In genomic region chr9:75434172-75434793, GRCm38 (mm10) we compare ENCODE assay signal across 1 mouse cellular context.
TF ChIP-seq lines count a peak whose summit lies in the region.

No protein-coding gene starts in this region.

TF ChIP-seq in CH12.LX, 34 proteins besides CTCF, POLR2A, EP300 and RAD21 (continued from another document):
- TF ChIP-seq NRF1 (IDR thresholded peaks at IDR 0.05; ENCODE audit: low read depth, low read length) (no peak), ZKSCAN1 (IDR thresholded peaks at IDR 0.05; ENCODE audit: borderline replicate concordance, low read depth, low read length) (no peak), E2F4 (IDR thresholded peaks at IDR 0.05; ENCODE audit: insufficient replicate concordance, low read depth, low read length) (no peak; the same call in 1 of the 2 replicates), TBP (conservative IDR thresholded peaks at IDR 0.05; ENCODE audit: low read depth, low read length) (peak; percentile 73; the same call in 1 of the 2 replicates), ELF1 (IDR thresholded peaks at IDR 0.05; ENCODE audit: low read depth, low read length) (peak; percentile 70), IRF4 (IDR thresholded peaks at IDR 0.05; ENCODE audit: low read depth, low read length) (peak; percentile 73)
